Mouse (Mus musculus) embryonic fibroblast, embryonic 13.5 days (primary cell): Measurements from ENCODE around the gene Nexn. TPM values are rescaled to one million over a fixed set of nuclear protein-coding genes. Genes with fewer than 3 reads are reported as not detected.

ENCODE experiments used
- H3K27ac ChIP-seq: 2 replicates; pipeline ENCODE4 v1.5.1; 2012; ENCODE audit warnings: low read length, control low read depth, inconsistent platforms; ENCODE audit not compliant: insufficient read depth
- H3K4me1 ChIP-seq: 2 replicates; pipeline ENCODE4 v1.6.1; 2011; ENCODE audit warnings: low read length; ENCODE audit not compliant: control insufficient read depth, insufficient read depth
- H3K4me3 ChIP-seq: 2 replicates; pipeline ENCODE4 v1.5.1; 2011; ENCODE audit warnings: mild to moderate bottlenecking, control low read depth, low read length; ENCODE audit not compliant: insufficient read depth
- CTCF ChIP-seq: IDR thresholded peaks from 2 replicates; pipeline ENCODE4 v1.5.1; 2011; ENCODE audit warnings: mild to moderate bottlenecking, control low read depth, low read length, moderate library complexity, borderline replicate concordance; ENCODE audit not compliant: insufficient read depth
- POLR2A ChIP-seq: IDR thresholded peaks from 2 replicates; pipeline ENCODE4 v1.6.1; 2011; ENCODE audit warnings: low read depth, mild to moderate bottlenecking, control low read depth, low read length, moderate library complexity
- polyA plus RNA-seq: library from polyadenylated mRNA; stranded (reverse); fragments of >200 nt; gene quantifications from 2 replicates; pipeline ENCODE4 v1.2.4, GENCODE M21; 2011; ENCODE audit warnings: low read depth; ENCODE audit not compliant: missing spikeins, insufficient read length

Gene Nexn
- polyA plus RNA-seq, 1 experiment, result 144 TPM

GRCm38 (mm10) chr3:152300376-152301337, 34.5 kb upstream of the Nexn start:
- Histone ChIP-seq H3K27ac (no peak overlapping the region), H3K4me1 (peaks cover 2% of the 10 kb centered on the region; the same call in 1 of the 2 replicates), H3K4me3 (no peak overlapping the region)
- no peak for TF ChIP-seq CTCF
- no peak for TF ChIP-seq POLR2A

GRCm38 (mm10) chr3:152295896-152296295, 29.7 kb upstream of the Nexn start:
- Histone ChIP-seq H3K4me1 (peaks cover 2% of the 10 kb centered on the region; the same call in 1 of the 2 replicates), H3K4me3 (no peak overlapping the region), H3K27ac (no peak overlapping the region)
- TF ChIP-seq POLR2A (no peak), CTCF (no peak)

GRCm38 (mm10) chr3:152294400-152294799, 28.2 kb upstream of the Nexn start:
- no peak overlapping the region for H3K27ac ChIP-seq
- 0 out of 2 replicates have a peak, but pooled peaks cover 2% of the 10 kb centered on the region for H3K4me1 ChIP-seq

GRCm38 (mm10) chr3:152293530-152294181, 27.5 kb upstream of the Nexn start:
- H3K27ac ChIP-seq, result no peak overlapping the region; the same call in 1 of the 2 replicates
- 0 out of 2 replicates have a peak, but pooled peaks cover 2% of the 10 kb centered on the region for H3K4me1 ChIP-seq
- TF ChIP-seq POLR2A (no peak), CTCF (no peak)
- H3K4me3 ChIP-seq, result no peak overlapping the region

More at GRCm38 (mm10) chr3:152294400-152294799, 28.2 kb upstream of the Nexn start:
- no peak for TF ChIP-seq POLR2A
- TF ChIP-seq CTCF, result no peak
- no peak overlapping the region for H3K4me3 ChIP-seq

GRCm38 (mm10) chr3:152291895-152292294, 25.7 kb upstream of the Nexn start:
- Histone ChIP-seq H3K4me3 (no peak overlapping the region), H3K27ac (no peak overlapping the region), H3K4me1 (0 out of 2 replicates have a peak, but pooled peaks cover 2% of the 10 kb centered on the region)
- TF ChIP-seq CTCF (no peak), POLR2A (no peak)

- TF ChIP-seq CTCF (no peak), POLR2A (no peak)
- Histone ChIP-seq H3K4me3 (no peak overlapping the region), H3K27ac (no peak overlapping the region; the same call in 1 of the 2 replicates), H3K4me1 (0 out of 2 replicates have a peak, but pooled peaks cover 2% of the 10 kb centered on the region)
These were observed 24.1 kb upstream of the Nexn start for GRCm38 (mm10) chr3:152290175-152290798.

GRCm38 (mm10) chr3:152288740-152289139, 22.6 kb upstream of the Nexn start:
- H3K4me3 ChIP-seq, result no peak overlapping the region
- TF ChIP-seq POLR2A (no peak), CTCF (no peak)
- H3K27ac ChIP-seq, result no peak overlapping the region
- no peaks in the 10 kb centered on the region for H3K4me1 ChIP-seq

GRCm38 (mm10) chr3:152288276-152288675, 22.1 kb upstream of the Nexn start:
- no peak overlapping the region for H3K4me3 ChIP-seq
- TF ChIP-seq CTCF (no peak), POLR2A (no peak)
- no peaks in the 10 kb centered on the region for H3K4me1 ChIP-seq
- H3K27ac ChIP-seq, result no peak overlapping the region

- H3K4me1 ChIP-seq, result no peaks in the 10 kb centered on the region
- TF ChIP-seq CTCF (no peak), POLR2A (no peak)
- H3K4me3 ChIP-seq, result no peak overlapping the region
- H3K27ac ChIP-seq, result no peak overlapping the region
These were observed 21.7 kb upstream of the Nexn start for GRCm38 (mm10) chr3:152287810-152288209.

- Histone ChIP-seq H3K4me1 (no peaks in the 10 kb centered on the region), H3K27ac (no peak overlapping the region), H3K4me3 (no peak overlapping the region)
- TF ChIP-seq POLR2A (no peak), CTCF (no peak)
These were observed 18.6 kb upstream of the Nexn start for GRCm38 (mm10) chr3:152284759-152285158.
